ENCODE assay signal across 17 mouse cellular contexts in genomic region chr7:83043746-83044145, GRCm38 (mm10).
DNase-seq lines count a peak whose midpoint lies in the region; ATAC-seq lines count a peak whose summit lies in the region.
"Had no signal": no experiment of that assay in that cellular context is flagged by ENCODE, and none has a peak within 500 bp of the region (broad histone marks: within the 10 kb centered on the region; RNA-seq: fewer than 3 reads in every experiment).

No protein-coding gene starts in this region.

- ATAC-seq in granulocyte monocyte progenitor cell, adult 5-6 weeks (replicated peaks; ENCODE audit: poor library complexity, severe bottlenecking), result peak; percentile 63
- ATAC-seq in megakaryocyte, adult 5-6 weeks (ENCODE audit: poor library complexity, severe bottlenecking), result peak; percentile 53
- ATAC-seq: activated CD4-positive, CD25-positive, alpha-beta regulatory T cell, adult 4 months; CD4-positive, CD25-positive, alpha-beta regulatory T cell, adult 4 months; Patski had no signal

- DNase-seq in thymus, postnatal 4 days, result no peak
- no peak for DNase-seq in thymus, postnatal 25 days
- DNase-seq: adrenal gland, adult 2 months; adrenal gland, adult 8-10 months; adrenal gland, postnatal 10 days; adrenal gland, postnatal 14 days; adrenal gland, postnatal 25 days; adrenal gland, postnatal 36 days; B cell, adult 2 months; cerebellum, adult 11 months; cerebellum, adult 11-12 months; cerebellum, adult 18-20 months had no signal
